Mouse (Mus musculus) midbrain, embryonic 14.5 days (tissue): ENCODE data around the gene Dnaic1. TPM values are rescaled to one million over a fixed set of nuclear protein-coding genes. Genes with fewer than 3 reads are reported as not detected.

Experiments used
- ATAC-seq: fragments of 200-750 bp; cut with Nextera tagmentation; 2 replicates; pipeline ENCODE4 v1.8.0; 2017; ENCODE audit warnings: moderate number of reproducible peaks, moderate library complexity; ENCODE audit not compliant: low FRiP score, low TSS enrichment
- DNase-seq: peaks from one replicate; pipeline ENCODE4 v3.0.0-alpha.2; 2015
- H3K27ac ChIP-seq: fragments of 300-500 bp; sonication (generic); replicated peaks from 2 replicates; pipeline ENCODE4 v1.5.1; 2014; ENCODE audit warnings: mild to moderate bottlenecking, low read depth, low read length, moderate library complexity
- H3K27me3 ChIP-seq: fragments of 300-500 bp; sonication (generic); 2 replicates; pipeline ENCODE4 v1.6.1; 2014; ENCODE audit warnings: low read length, control low read depth, mixed read lengths; ENCODE audit not compliant: control insufficient read depth, insufficient read depth
- H3K36me3 ChIP-seq: fragments of 300-500 bp; sonication (generic); 2 replicates; pipeline ENCODE4 v1.6.1; 2014; ENCODE audit warnings: low read length, control low read depth; ENCODE audit not compliant: control insufficient read depth, insufficient read depth
- H3K4me1 ChIP-seq: fragments of 300-500 bp; sonication (generic); 2 replicates; pipeline ENCODE4 v1.6.1; 2014; ENCODE audit warnings: mild to moderate bottlenecking, antibody characterized with exemption, low read length, control low read depth; ENCODE audit not compliant: control insufficient read depth, insufficient read depth
- H3K4me2 ChIP-seq: fragments of 300-500 bp; sonication (generic); 2 replicates; pipeline ENCODE4 v1.6.1; 2014; ENCODE audit warnings: mild to moderate bottlenecking, low read length, moderate library complexity
- H3K4me3 ChIP-seq: fragments of 300-500 bp; sonication (generic); replicated peaks from 2 replicates; pipeline ENCODE4 v1.5.1; 2014; ENCODE audit warnings: low read depth, low read length
- H3K9ac ChIP-seq: fragments of 300-500 bp; sonication (generic); replicated peaks from 2 replicates; pipeline ENCODE4 v1.6.1; 2014; ENCODE audit warnings: mild to moderate bottlenecking, low read length, moderate library complexity
- H3K9me3 ChIP-seq: fragments of 300-500 bp; sonication (generic); 2 replicates; pipeline ENCODE4 v1.6.1; 2016; ENCODE audit warnings: low read length, control low read depth, mixed read lengths; ENCODE audit not compliant: control insufficient read depth
- WGBS: fragments of 180-500 bp; shearing (Covaris S2); extraction: QIAGEN DNeasy Blood & Tissue Kit; methylation state at CpG from one replicate; pipeline ENCODE4 v1.1.7; 2014; 5-methylcytosine and 5-hydroxymethylcytosine counted together
- polyA plus RNA-seq: library from polyadenylated mRNA; unstranded; fragments of >200 nt; fragmentation: Nextera tagmentation; extraction: Ambion mirVana; gene quantifications from 2 replicates; pipeline ENCODE4 v1.2.1, GENCODE M21; 2014

The Dnaic1 gene
- polyA plus RNA-seq, 1 experiment from 2014 or later: 2.0 TPM

GRCm38 (mm10) chr4:41615661-41616599 is 46.4 kb downstream of the Dnaic1 start:
- Histone ChIP-seq H3K27ac (peak overlapping the region; percentile 46; the same call in 1 of the 2 replicates), H3K4me1 (peaks cover 26% of the 10 kb centered on the region), H3K9ac (no peak overlapping the region; the same call in 1 of the 2 replicates), H3K4me2 (no peak overlapping the region), H3K27me3 (no peaks in the 10 kb centered on the region), H3K4me3 (no peak overlapping the region), H3K9me3 (no peaks in the 10 kb centered on the region), H3K36me3 (no peaks in the 10 kb centered on the region)
- 64% methylated on average over 9 of the region's 9 CpGs for WGBS
- ATAC-seq: peak; percentile 71
- peak; percentile 76 for DNase-seq

GRCm38 (mm10) chr4:41618916-41619746 is 49.6 kb downstream of the Dnaic1 start:
- 38% methylated on average over 12 of the region's 12 CpGs for WGBS
- DNase-seq: peak; percentile 51
- no peaks in the 10 kb centered on the region for H3K9me3 ChIP-seq
- no peak for ATAC-seq
- peaks cover 9% of the 10 kb centered on the region for H3K4me1 ChIP-seq
- no peak overlapping the region for H3K4me2 ChIP-seq
- H3K27me3 ChIP-seq: no peaks in the 10 kb centered on the region
- H3K9ac ChIP-seq: no peak overlapping the region
- H3K27ac ChIP-seq: 0 out of 2 replicates have a peak overlapping the region, but pooled peaks have one; percentile 8
- H3K4me3 ChIP-seq: no peak overlapping the region
- H3K36me3 ChIP-seq: no peaks in the 10 kb centered on the region

- Histone ChIP-seq H3K27me3 (no peaks in the 10 kb centered on the region), H3K4me2 (no peak overlapping the region), H3K9me3 (no peaks in the 10 kb centered on the region), H3K4me1 (peaks cover 9% of the 10 kb centered on the region), H3K4me3 (no peak overlapping the region), H3K27ac (no peak overlapping the region), H3K36me3 (no peaks in the 10 kb centered on the region), H3K9ac (no peak overlapping the region)
- DNase-seq: no peak
- ATAC-seq: no peak
- 91% methylated on average over 14 of the region's 14 CpGs for WGBS
These were observed 52.5 kb downstream of the Dnaic1 start for GRCm38 (mm10) chr4:41622071-41622470.

- H3K4me2 ChIP-seq: no peak overlapping the region
- no peaks in the 10 kb centered on the region for H3K9me3 ChIP-seq
- H3K27me3 ChIP-seq: no peaks in the 10 kb centered on the region
- WGBS: 9% methylated on average over 8 of the region's 8 CpGs
- ATAC-seq (peak; percentile 57), DNase-seq (peak; percentile 73)
- no peak overlapping the region for H3K4me3 ChIP-seq
- H3K4me1 ChIP-seq: peaks cover 51% of the 10 kb centered on the region
- no peaks in the 10 kb centered on the region for H3K36me3 ChIP-seq
- peak overlapping the region; percentile 7; the same call in 1 of the 2 replicates for H3K9ac ChIP-seq
- H3K27ac ChIP-seq: peak overlapping the region; percentile 79
These were observed 58.8 kb downstream of the Dnaic1 start for GRCm38 (mm10) chr4:41628202-41628927.

GRCm38 (mm10) chr4:41630196-41630595 is 60.6 kb downstream of the Dnaic1 start:
- Histone ChIP-seq H3K9ac (no peak overlapping the region), H3K4me1 (peaks cover 65% of the 10 kb centered on the region), H3K27me3 (no peaks in the 10 kb centered on the region), H3K4me2 (no peak overlapping the region), H3K27ac (0 out of 2 replicates have a peak overlapping the region, but pooled peaks have one; percentile 32), H3K9me3 (no peaks in the 10 kb centered on the region), H3K36me3 (no peaks in the 10 kb centered on the region), H3K4me3 (no peak overlapping the region)
- no peak for DNase-seq
- no peak for ATAC-seq
- WGBS: 25% methylated on average over 6 of the region's 6 CpGs

GRCm38 (mm10) chr4:41631390-41631789 is 61.8 kb downstream of the Dnaic1 start:
- DNase-seq (peak; percentile 80), ATAC-seq (peak; percentile 18; the same call in 1 of the 2 replicates)
- Histone ChIP-seq H3K36me3 (no peaks in the 10 kb centered on the region), H3K4me2 (peak overlapping the region; percentile 35), H3K27me3 (no peaks in the 10 kb centered on the region), H3K9ac (peak overlapping the region; percentile 29; the same call in 1 of the 2 replicates), H3K4me3 (no peak overlapping the region), H3K4me1 (peaks cover 77% of the 10 kb centered on the region), H3K9me3 (no peaks in the 10 kb centered on the region), H3K27ac (peak overlapping the region; percentile 77)
- 1% methylated on average over 11 of the region's 11 CpGs for WGBS

GRCm38 (mm10) chr4:41633001-41633400 is 63.4 kb downstream of the Dnaic1 start:
- ATAC-seq: no peak

GRCm38 (mm10) chr4:41634631-41635030 is 65.1 kb downstream of the Dnaic1 start:
- no peaks in the 10 kb centered on the region for H3K27me3 ChIP-seq
- no peak overlapping the region for H3K4me3 ChIP-seq
- H3K9ac ChIP-seq: no peak overlapping the region
- no peak for ATAC-seq
- peaks cover 81% of the 10 kb centered on the region for H3K4me1 ChIP-seq
- H3K4me2 ChIP-seq: no peak overlapping the region
- WGBS: 22% methylated on average over 8 of the region's 8 CpGs
- no peak for DNase-seq
- peaks cover 4% of the 10 kb centered on the region; the same call in 1 of the 2 replicates for H3K36me3 ChIP-seq
- H3K27ac ChIP-seq: no peak overlapping the region
- no peaks in the 10 kb centered on the region for H3K9me3 ChIP-seq

More at GRCm38 (mm10) chr4:41633001-41633400, 63.4 kb downstream of the Dnaic1 start:
- no peaks in the 10 kb centered on the region for H3K9me3 ChIP-seq
- no peak overlapping the region for H3K4me2 ChIP-seq
- no peak overlapping the region for H3K27ac ChIP-seq
- peaks cover 84% of the 10 kb centered on the region for H3K4me1 ChIP-seq
- H3K9ac ChIP-seq: no peak overlapping the region
- H3K27me3 ChIP-seq: no peaks in the 10 kb centered on the region
- 74% methylated on average over 9 of the region's 9 CpGs for WGBS
- H3K4me3 ChIP-seq: no peak overlapping the region
- peaks cover 4% of the 10 kb centered on the region; the same call in 1 of the 2 replicates for H3K36me3 ChIP-seq
- DNase-seq: no peak
